Mouse (Mus musculus): ENCODE results near the gene Klhdc10.
"Not testable (repeated sequence)": the region's sequence is repeated elsewhere in the genome, so short reads cannot be mapped to it uniquely, and the experiment has no call there.

Klhdc10 gene

DNA sequence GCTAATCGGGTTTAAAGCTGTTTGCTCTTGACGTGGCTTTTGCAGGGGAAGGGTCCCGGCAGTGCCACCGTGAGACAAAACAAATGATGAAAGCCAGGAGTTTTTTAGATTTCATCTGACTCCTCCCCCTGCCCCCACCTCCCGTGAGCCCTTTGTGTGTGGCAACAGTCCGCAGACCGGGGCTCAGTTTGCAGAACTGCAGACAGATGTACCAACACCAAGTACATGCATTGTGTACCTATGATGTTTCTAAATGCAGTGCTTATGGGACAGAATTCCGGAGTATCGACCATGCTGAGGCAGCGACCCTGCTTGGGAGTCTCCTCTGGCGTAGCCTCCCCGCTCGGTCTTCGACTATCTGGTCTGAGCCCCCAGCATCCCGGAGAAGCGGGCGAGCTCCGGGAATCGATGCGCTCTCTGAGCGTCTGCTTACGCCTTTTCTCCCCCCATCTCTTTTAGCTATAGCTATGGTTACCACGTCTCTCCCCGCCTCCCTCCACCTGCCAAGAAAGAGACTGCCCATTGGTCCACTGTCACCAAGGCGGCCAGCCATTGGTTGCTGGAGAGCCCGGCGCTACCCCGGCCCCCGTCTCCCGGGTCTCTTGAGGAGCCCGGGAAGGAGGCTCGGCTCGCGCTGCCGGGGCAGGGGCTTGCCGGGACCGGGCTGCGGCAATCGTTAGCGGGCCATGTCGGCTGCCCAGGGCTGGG is at the start of gene Klhdc10:
Gene Klhdc10 (plus strand): TSS at position 561 of the 708 bp plus-strand sequence.
- DNase-seq, result peak; percentile 99 to 100

DNA sequence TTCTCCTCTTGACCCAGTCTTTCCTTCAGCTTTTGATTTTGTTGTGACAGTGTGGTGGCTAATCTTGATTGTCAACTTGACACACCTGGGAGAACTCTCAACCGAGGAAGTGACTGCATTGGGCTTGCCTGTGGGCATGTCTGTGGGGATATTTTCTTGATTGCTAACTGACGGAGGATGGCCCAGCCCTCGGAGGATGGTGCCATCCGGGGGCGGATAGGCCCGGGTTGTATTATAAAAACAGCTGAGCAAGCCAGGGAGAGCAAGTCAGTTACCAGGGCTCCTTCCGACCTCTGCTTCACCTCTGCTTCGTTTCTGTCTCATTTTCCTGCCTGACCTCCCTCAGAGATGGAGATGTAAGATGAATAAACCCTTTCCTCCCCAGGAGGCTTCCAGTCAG is 48.9 kb upstream of the Klhdc10 start:
- no peak for DNase-seq

DNA sequence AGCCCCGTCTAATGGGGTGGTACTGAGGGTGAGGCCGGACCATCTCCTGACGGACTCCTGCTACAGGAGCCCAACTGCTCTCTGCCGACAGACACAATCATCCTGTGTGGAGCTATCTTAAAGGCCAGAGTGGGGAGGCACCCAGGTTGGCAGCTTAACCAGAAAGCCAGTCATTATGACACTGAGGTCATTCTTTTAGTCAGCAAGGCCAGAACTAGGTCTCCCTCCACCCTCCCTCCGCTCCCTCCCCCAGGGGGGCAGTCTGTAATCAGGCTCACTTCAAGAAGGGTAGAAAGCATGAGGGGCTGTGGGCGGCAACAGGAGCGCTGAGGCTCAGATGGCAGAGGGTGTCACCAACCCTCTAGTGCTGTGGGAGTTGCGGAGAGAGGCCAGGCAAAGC is 48.0 kb upstream of the Klhdc10 start:
- DNase-seq, result no peak

DNA sequence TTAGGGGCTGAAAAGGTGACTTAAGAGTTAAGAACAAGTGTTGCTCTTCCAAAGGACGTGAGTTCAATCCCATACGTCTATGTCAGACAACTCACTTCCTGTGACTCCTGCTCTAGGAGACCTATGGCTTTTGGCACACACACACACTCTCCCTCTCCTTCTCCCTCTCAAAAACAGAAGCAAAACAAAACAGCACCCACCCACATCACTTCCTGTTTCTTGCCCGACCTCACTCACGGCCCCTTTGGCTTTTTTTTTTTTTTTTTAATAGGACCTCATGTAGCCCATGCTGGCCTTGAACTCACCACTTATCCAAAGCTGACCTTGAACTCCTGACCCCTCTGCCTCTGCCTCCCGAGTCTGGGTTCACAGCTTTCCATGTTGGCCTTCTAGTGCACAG is 46.9 kb upstream of the Klhdc10 start:
- DNase-seq, result no peak

DNA sequence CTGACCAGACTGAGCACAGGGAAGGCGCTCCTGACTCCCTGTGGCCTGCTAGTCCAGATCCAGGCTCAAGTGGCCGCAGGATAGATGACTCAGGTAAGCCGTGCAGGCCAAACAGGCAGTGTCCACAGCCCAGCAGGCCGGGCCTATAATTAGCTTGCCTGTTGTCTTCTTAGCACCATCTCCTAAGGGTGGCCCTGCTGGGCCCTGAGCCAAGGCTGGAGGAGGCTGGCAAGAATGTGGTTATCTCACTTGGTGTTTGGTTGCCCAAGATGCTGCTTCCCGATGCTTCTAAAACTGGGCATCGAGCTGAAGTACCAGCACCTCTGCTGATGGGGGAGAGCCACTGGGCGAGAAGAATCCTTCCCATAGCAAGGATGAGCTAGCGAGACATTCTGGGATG is 46.0 kb upstream of the Klhdc10 start:
- DNase-seq, result peak; percentile 71 to 79

DNA sequence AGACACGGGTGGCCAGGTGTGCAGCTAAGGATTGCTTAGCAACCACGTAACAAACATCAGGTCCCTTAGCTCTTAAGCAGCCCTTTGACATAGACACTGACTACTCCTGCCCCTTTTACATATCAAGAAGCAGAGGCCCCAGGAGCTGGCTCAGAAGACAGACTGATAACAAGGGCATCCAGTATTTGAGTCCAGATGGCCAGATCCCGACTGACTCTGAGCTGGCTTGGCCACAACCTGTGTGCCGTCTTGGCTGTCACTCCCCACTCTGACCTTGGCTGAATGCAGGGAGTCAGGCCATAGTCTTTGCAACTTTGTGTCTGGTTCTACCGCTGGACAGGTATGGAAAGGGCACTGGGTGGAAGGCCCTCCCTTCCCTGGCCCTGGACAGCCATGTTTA is 45.5 kb upstream of the Klhdc10 start:
- peak; percentile 53 to 60 for DNase-seq

DNA sequence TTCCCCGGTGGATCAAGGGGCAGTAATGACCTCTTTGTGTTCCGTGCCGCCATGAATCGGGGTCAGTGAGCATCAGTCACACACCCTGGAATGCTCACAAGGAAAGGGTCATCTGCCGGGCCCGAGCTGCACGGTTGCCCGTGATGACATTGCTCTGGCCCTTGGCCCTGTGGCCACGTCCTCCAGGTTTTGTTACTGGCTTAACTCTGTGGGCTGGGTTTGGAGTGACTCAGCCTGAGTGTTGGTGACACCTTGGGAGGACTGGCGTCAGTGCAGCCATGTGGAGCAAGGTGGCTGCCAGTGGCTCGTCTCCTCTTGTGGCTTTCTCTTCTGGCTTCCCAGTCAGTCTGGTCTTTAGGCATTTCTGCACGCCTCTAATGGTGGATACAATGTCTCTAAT is 45.0 kb upstream of the Klhdc10 start:
- peak; percentile 21 to 41 for DNase-seq

DNA sequence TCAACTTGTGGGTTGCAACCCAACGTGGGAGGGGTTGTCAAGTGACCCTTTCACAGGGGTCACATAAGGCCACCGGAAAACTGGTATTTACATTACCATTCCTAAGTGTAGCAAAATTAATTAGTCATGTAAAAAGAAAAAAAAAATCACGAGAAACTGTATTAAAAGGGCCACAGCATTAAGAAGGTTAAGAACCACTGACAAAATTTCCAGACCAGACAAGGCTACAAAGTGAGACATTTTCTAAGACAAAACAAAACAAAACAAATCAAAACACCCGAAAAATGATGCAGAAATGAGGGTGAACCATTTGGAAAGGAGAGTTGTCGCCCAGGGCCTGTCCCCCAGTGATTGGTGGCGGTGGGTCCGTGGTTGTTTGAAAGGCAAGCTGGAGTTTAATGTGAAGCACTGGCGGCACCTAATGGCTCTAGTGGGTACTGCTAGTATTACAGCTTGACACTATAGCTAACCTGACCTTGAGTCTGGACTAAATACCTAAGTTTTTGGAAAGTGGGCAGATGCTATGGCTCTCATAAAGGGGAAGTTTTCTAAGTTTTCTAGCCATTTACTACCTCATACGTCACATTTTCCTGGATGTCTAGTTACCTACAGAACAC is 44.0 kb upstream of the Klhdc10 start:
- peak; percentile 80 to 87 for DNase-seq

DNA sequence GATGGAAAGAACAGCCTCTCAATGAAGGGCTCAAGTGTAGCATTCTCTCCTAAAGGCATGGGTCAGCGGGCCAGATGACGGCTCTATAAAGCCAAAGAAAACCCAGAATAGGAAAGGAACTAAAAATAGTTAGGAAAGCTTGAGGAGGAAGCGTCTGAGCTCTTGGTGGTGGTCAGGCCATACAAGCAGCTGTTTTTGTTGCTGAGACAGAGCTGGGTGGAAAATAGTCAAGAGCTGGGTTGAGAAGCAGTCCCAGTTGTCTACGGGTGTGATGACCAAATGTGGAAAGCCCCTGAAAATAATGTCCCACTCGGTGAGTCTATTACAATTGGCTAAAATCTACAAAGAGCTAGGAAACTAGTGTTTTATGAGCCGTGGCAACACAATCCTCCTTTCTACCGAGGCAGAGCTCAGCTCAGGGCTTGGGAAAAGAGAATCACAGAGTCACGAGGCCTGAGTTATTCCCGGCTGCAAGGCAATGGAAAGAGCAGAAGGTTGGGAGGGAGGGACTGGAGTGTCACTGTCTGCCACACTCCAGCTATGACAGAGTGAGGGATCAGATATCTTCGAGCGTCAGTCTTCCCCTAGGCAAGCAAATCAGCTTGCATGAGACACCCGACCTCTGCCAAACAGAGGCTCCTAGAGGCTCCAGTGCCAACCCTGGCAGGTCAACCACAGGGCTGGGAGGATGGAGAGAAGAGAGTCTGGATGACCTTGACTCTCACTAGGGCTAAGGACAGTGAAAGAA is 41.7 kb upstream of the Klhdc10 start:
- no peak for DNase-seq

DNA sequence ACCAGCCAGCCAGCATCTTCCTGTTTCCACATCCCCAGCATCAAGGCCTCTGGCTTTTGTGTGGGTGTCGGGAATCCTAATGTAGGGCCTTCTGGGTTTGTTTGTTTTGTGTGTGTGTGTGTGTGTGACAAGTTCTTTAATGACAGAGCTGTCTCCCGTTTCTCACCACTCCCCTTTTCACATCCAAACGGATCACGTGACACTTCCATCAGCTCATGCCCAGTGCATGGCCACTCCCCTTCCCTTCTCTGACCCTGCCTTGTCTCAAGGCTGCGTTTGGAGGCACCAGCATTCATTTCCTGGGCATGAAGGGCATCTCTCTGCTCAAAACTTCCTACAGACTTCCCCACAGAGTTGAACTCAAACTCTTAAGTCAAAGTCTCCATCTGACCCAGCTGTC is 37.9 kb upstream of the Klhdc10 start:
- DNase-seq, result no peak

DNA sequence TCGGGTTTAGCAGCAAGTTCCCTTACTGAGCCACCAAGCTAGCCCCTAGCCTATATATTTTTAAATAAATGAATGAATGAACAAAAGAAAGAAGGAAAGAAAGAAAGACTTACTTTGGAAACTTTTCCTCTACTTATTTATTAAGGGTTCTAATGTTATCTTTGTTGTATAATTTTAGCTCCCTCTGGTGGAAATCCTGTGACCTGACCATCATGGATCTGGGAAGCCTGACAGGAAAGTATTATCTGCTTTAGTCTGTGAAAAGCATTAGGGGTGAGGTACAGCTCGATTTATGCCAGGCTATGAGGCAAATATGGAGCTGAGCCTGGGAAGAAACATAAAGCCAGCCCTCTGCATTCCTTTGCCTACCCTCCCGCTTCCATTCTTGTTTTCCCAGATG is 32.4 kb upstream of the Klhdc10 start:
- no peak for DNase-seq

DNA sequence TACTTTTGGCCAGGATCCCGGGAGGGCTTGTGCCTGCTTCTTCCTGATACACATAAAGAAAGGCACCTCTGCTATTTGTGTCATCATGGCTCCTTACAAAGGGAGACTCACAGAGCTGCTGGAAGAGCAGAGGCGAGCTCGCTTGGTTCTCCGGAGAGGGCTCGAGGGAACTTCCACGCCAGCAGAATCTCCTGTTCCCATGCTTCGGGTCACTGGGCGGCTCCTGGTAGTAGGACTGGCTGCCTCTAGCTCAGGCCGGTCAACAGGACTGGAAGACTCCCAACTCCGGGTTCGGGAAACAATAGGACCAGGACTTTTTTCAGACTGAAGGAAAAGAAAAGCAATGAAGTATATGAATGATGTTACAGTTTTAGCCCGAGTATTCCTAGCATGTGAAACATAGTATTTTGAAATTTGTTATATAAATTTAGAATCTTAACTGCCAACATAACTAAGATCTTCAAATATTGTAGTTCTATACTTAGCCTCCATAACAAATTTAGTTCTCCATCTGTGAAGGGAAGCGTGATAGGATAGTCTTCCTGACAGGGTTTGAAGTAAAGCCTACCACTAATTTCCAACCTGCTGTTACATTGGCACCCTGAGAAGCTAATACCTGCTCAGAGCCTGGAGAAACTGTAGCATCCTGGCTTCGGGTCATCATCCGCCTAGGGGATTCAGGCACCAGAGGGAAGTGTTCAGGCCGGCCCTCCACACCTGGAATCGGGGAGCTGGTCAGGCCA is 28.9 kb upstream of the Klhdc10 start:
- no peak for DNase-seq

DNA sequence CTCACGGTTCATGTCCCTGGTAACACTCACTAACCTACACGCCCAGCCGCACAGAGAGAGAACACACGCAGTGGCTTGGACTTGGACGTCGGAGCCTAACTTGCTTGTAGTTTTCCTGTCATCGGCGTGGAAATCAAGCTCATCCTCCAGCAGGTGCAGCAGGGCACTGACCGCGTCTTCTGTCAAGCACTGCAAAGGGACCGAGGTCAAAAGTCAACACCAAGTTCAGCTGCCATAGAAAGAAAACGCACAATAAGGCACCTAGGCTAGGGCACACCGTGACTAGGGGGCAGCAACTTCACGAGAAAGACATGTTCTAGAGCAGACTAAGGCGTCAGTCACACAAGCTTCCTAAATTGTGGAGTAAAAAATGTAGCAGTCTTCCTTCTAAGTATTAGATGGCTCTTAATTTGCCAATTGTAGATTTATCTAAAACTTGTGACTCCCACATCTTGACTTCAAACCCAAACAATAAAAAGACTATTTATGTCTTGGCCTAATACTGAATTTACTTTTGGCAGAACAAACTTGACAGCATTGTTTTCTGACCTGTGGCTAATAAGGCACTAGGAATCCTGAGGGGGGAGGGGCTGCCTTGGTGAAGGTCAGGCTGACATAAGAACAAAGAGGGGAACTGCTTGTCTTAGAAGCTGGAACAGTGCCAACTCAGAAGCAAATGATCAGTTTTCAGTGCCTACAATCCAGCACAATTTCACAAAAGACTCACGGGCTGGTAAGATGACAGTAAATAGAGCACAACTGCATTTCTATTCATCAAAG is 26.7 kb upstream of the Klhdc10 start:
- DNase-seq, result no peak

DNA sequence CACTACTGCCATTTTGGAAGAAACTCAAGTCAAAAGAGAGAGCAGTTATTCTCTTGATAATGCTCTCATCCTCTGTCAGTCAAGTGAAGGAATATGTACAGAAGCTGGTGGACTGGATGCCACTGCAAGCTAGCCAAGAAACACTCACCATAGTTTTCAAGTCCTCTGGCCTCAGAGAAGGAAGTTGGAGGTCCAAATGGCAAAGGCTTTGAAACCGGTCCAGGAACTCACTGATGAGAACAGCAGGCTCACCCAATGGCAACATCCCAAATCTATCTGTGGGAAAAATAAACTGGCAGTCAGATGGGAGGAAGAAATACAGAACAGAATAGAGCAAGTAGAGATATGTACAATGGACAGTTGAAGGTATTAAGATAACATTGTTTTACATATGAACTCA is 25.9 kb upstream of the Klhdc10 start:
- DNase-seq, result peak; percentile 48 to 56

DNA sequence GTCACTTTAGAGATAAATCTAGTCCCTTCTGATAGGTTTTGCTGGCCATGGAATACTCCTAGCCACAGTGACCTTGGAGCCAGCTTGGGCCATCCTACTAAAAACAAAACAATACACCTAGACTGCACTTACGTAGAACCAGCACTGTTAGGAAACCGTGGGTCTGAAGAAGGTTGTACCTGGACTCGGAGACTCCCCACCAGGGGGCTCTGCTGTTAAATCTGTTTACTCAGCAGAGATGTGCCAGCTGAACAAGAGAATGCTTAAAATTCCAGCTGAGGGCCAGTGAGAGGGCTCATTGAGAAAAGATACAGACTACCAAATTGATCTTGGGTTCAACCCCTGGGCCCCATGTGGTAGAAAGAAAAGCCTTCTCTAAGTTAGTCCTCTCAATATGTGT is 20.6 kb upstream of the Klhdc10 start:
- DNase-seq, result peak in 1 of 2 experiments; percentile 22

DNA sequence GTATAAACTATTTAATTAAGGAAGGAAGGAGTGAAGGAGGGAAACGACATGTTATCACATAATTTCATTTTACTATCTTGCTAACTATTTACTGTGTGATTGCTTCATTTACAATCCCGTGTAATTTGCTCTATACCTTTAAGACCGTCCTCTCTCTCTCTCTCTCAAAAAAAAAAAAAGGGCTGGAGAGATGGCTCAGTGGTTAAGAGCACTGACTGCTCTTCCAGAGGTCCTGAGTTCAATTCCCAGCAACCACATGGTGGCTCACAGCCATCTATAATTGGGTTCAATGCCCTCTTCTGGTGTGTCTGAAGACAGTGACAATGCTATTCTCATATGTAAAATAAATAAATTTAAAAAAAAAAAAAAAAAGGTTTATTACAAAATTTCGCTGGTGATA is 11.4 kb upstream of the Klhdc10 start:
- not testable (repeated sequence) for DNase-seq

DNA sequence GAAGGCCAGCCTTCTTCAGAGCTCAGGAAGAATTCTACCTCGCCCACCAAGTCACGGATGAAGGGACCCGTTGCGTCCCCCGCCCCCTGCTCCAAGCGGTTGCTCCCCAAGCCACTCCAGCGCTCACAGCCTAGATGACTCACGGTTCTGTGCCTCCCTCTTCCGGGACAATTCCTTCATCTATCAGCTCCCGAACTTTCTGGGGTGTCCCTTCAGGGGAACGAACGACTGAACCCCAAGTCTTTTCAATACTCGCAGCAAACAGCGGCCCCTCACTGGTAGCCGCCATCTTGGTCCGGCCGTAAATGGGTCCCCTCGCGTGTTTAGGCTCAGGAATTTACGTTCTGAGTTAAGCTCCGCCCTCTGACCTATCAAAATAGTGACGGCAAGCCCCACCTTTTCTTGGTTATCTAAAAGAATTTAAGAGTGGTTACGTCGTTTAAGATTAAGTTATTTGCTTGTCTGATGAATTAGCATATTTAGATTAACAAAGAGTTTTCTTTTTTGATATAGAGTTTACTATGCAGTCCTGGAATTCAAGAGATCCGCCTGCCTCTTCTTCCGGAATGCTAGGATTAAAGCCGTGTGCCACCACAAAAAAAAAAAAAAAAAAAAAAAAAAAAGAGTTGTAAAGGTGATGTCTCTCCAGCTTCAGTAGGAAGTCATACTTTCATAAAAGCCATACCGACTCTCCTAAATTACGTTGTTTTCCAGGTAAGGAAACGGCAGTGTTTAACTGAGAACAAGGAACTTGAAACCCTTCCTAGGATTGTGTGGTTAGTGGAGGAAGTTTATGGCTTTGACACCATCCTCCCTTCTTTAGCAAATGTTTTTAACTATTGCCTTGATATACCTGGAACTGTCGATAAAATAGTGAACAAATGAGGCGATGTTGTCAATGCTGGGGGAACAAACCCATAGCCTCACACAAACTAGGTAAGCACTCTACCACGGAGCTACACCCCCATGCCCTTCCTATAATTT is 10.7 kb upstream of the Klhdc10 start, which contains the start of gene Zc3hc1:
Gene Zc3hc1 (minus strand): TSS at position 315 of the 984 bp plus-strand sequence.
- DNase-seq, result peak; percentile 78 to 84

DNA sequence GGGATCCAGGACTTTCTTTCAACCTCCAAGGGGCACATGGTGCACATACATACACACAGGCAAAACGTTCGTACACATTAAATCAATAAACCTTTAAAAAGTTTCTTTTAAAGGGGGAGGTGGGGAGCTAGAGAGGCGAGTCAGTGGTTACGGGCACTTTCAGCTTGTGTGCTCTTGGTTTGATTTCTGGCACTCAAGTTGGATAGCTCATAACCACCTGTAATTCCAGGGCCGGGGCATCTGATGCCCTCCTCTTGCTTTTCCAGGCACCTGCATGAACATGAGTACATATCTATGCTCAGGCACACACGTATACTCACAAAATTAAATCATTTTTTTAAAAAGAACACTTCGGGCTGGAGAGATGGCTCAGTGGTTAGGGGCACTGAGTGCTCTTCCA is 9.7 kb upstream of the Klhdc10 start:
- DNase-seq, result no peak

DNA sequence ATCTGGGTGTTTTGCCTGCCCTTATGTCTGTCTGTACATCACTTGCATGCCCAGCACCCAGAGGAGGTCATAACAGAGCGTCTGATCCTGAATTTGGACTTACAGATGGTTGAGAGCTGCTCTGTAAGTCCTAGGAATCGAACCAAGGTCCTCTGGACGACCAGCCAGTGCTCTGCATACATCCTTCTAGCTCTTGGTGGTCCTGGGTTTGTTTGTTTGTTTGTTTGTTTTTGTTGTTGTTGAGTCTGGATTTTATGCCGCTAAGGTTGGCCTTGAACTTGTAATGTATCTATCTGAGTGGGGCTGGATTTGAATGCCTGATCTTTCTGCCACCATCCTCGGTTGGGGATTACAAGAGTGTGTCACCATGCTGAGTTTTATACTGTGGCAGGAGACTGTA is 1.5 kb upstream of the Klhdc10 start:
- DNase-seq, result no peak

DNA sequence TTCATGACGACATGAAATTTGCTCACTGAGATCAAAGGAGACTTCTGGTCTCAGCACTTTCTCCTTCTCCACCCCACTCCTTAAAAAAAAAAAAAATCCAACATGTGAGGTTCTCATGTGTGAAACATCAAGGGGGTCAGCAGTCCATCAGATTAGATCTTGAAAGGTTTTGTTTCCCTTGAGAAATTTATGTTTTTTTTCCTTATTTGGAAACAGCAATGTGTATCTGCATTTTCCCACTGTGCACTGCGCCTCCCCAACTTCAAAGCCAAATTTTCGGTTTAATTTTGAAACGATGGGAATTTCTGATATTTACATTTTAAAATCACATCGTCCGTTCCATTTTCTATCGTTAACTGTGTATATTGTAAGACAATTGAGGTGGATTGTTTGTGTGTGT is 952 bp upstream of the Klhdc10 start:
- no peak for DNase-seq

DNA sequence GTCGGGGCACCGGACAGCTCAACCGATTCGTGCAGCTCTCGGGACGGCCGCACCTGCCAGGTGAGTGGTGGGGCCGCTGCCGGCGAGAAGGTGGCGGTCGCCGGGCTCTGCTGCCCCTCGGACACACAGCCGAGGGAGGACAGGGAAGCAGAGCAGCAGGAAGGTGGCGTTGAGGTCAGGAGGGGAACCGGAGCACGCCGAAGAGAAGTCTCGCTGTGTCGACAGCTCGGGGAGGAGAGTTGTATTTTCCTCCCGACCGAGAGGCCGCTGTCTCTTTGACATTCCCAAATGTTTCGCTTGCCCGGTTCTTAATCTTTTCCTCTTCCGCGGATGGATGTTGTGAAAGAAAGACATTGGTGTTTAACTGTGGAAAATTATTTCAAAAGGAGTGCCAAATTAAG is 423 bp downstream of the Klhdc10 start:
- DNase-seq, result no peak

Data from cerebellum, postnatal 25 days (tissue).